In genomic region chr5:76022436-76022835, GRCm38 (mm10) we compare ENCODE assay signal across 15 mouse cellular contexts. TPM values are rescaled to one million over a fixed set of nuclear protein-coding genes. Genes with fewer than 3 reads are reported as not detected.
A peak's percentile ranks its signal among the peaks of the same experiment; 100 is the strongest.
DNase-seq lines count a peak whose midpoint lies in the region; ATAC-seq lines count a peak whose summit lies in the region.
"Had no signal": no experiment of that assay in that cellular context is flagged by ENCODE, and none has a peak within 500 bp of the region (broad histone marks: within the 10 kb centered on the region; RNA-seq: fewer than 3 reads in every experiment).

No protein-coding gene starts in this region.

- peak; percentile 70 for DNase-seq in heart, adult 11 months
- DNase-seq in heart, adult 9 months (ENCODE audit: low spot score in 2 of 2) = no peak
- DNase-seq in heart, adult 8-10 months (ENCODE audit: low spot score) = no peak
- DNase-seq in midbrain, embryonic 11.5 days (ENCODE audit: low spot score, missing footprints) = peak; percentile 6
- no peak for DNase-seq in midbrain, embryonic 10.5 days (ENCODE audit: low spot score)
- no peak for DNase-seq in left cerebral cortex, postnatal 4 days
- DNase-seq: adrenal gland, adult 2 months; adrenal gland, postnatal 25 days; cerebellum, adult 2 months; cerebellum, postnatal 10 days had no signal

- no peaks in the 10 kb centered on the region for H3K36me3 ChIP-seq in heart, embryonic 12.5 days
- no peaks in the 10 kb centered on the region for H3K36me3 ChIP-seq in midbrain, embryonic 11.5 days (ENCODE audit: control insufficient read depth, insufficient read depth, low read length)
- H3K36me3 ChIP-seq in midbrain, embryonic 10.5 days = no peaks in the 10 kb centered on the region
- H3K36me3 ChIP-seq: embryonic facial prominence, embryonic 10.5 days; hindbrain, embryonic 10.5 days; hindbrain, embryonic 15.5 days had no signal

- H3K27ac ChIP-seq in heart, embryonic 12.5 days (ENCODE audit: poor library complexity, severe bottlenecking) = peak overlapping the region; percentile 72; the same call in 1 of the 2 replicates
- no peak overlapping the region for H3K27ac ChIP-seq in midbrain, embryonic 11.5 days (ENCODE audit: low read depth, low read length)
- H3K27ac ChIP-seq in midbrain, embryonic 10.5 days (replicated peaks) = no peak overlapping the region
- H3K27ac ChIP-seq: embryonic facial prominence, embryonic 10.5 days; forebrain, embryonic 13.5 days; hindbrain, embryonic 10.5 days; hindbrain, embryonic 15.5 days had no signal

- H3K27me3 ChIP-seq in heart, embryonic 12.5 days (replicated peaks) = no peaks in the 10 kb centered on the region
- no peaks in the 10 kb centered on the region for H3K27me3 ChIP-seq in midbrain, embryonic 11.5 days (ENCODE audit: control insufficient read depth, insufficient read depth, low read length)
- no peaks in the 10 kb centered on the region for H3K27me3 ChIP-seq in midbrain, embryonic 10.5 days (ENCODE audit: low read depth, poor library complexity, severe bottlenecking)
- H3K27me3 ChIP-seq: forebrain, embryonic 13.5 days; hindbrain, embryonic 15.5 days had no signal

- peaks cover 19% of the 10 kb centered on the region for H3K4me1 ChIP-seq in heart, embryonic 12.5 days (replicated peaks)
- no peaks in the 10 kb centered on the region for H3K4me1 ChIP-seq in midbrain, embryonic 11.5 days (ENCODE audit: control insufficient read depth, insufficient read depth, low read length)
- 0 out of 2 replicates have a peak, but pooled peaks cover 1% of the 10 kb centered on the region for H3K4me1 ChIP-seq in midbrain, embryonic 10.5 days
- H3K4me1 ChIP-seq: forebrain, embryonic 13.5 days; hindbrain, embryonic 15.5 days had no signal

- no peak for ATAC-seq in heart, embryonic 12.5 days (ENCODE audit: insufficient number of reproducible peaks, low FRiP score)
- ATAC-seq in midbrain, embryonic 11.5 days (ENCODE audit: low FRiP score) = no peak
- ATAC-seq: forebrain, embryonic 13.5 days had no signal

- H3K9me3 ChIP-seq in heart, embryonic 12.5 days (replicated peaks) = no peaks in the 10 kb centered on the region
- H3K9me3 ChIP-seq in midbrain, embryonic 11.5 days (ENCODE audit: control insufficient read depth, low read length) = no peaks in the 10 kb centered on the region
- no peaks in the 10 kb centered on the region for H3K9me3 ChIP-seq in midbrain, embryonic 10.5 days (replicated peaks)
- H3K9me3 ChIP-seq: embryonic facial prominence, embryonic 10.5 days; forebrain, embryonic 13.5 days; hindbrain, embryonic 10.5 days; hindbrain, embryonic 15.5 days had no signal

- no peak overlapping the region for H3K9ac ChIP-seq in heart, embryonic 12.5 days
- no peak overlapping the region for H3K9ac ChIP-seq in midbrain, embryonic 11.5 days (ENCODE audit: low read length)
- H3K9ac ChIP-seq: forebrain, embryonic 13.5 days; hindbrain, embryonic 15.5 days had no signal

- no peak overlapping the region for H3K4me2 ChIP-seq in heart, embryonic 12.5 days
- H3K4me2 ChIP-seq in midbrain, embryonic 11.5 days = no peak overlapping the region
- H3K4me2 ChIP-seq: forebrain, embryonic 13.5 days; hindbrain, embryonic 15.5 days had no signal

- no peak overlapping the region for H3K4me3 ChIP-seq in heart, embryonic 12.5 days
- H3K4me3 ChIP-seq in midbrain, embryonic 11.5 days (ENCODE audit: low read depth, low read length) = no peak overlapping the region
- H3K4me3 ChIP-seq in midbrain, embryonic 10.5 days = no peak overlapping the region
- H3K4me3 ChIP-seq: embryonic facial prominence, embryonic 10.5 days; forebrain, embryonic 13.5 days; hindbrain, embryonic 10.5 days; hindbrain, embryonic 15.5 days had no signal

- intact Hi-C loops in left cerebral cortex, postnatal 4 days (cut with DNase I) = no loop called here

- WGBS in heart, embryonic 12.5 days = 80% methylated on average over 6 of the region's 6 CpGs
- 86% methylated on average over 6 of the region's 6 CpGs for WGBS in midbrain, embryonic 11.5 days
- WGBS in midbrain, embryonic 10.5 days = 87% methylated on average over 6 of the region's 6 CpGs

RNA-seq across cellular contexts. Expression of gene Kdr, which starts 44.2 kb away (rescaled TPM):
- 48.0 and 48.6 TPM in 2 replicates for polyA plus RNA-seq in heart, embryonic 12.5 days (2016; fragmentation: Nextera tagmentation; extraction: Ambion mirVana)
- total RNA-seq in heart, adult 8-10 months (2022) = 10 to 100 TPM; 62.5 to 87.5 (median 77.7) TPM
- polyA plus RNA-seq in midbrain, embryonic 11.5 days (2014; fragmentation: Nextera tagmentation; extraction: Ambion mirVana) = 24.5 and 28.1 TPM in 2 replicates
- 26.2 and 29.2 TPM in 2 replicates for polyA plus RNA-seq in midbrain, embryonic 10.5 days (2016; fragmentation: Nextera tagmentation; extraction: Ambion mirVana)
- 10 to 100 TPM; 27.7 to 28.4 TPM for total RNA-seq in left cerebral cortex, postnatal 4 days (2021)

Comparison
In these comparisons a context has a peak if more than half of its experiments do, and no peak if none do; other contexts are left out.
1. DNase-seq: peak in heart, adult 11 months (single experiment) and midbrain, embryonic 11.5 days (single experiment); none in heart, adult 9 months (0 of 2), heart, adult 8-10 months (single experiment), midbrain, embryonic 10.5 days (single experiment) and left cerebral cortex, postnatal 4 days (single experiment).